Mouse (Mus musculus) lung, embryonic 14.5 days (tissue): ENCODE measurements around the gene Gm47791. TPM values are rescaled to one million over a fixed set of nuclear protein-coding genes. Genes with fewer than 3 reads are reported as not detected.

ENCODE experiments used
- ATAC-seq: fragments of 200-750 bp; cut with Nextera tagmentation; 2 replicates; pipeline ENCODE4 v1.8.0; 2017; ENCODE audit warnings: mild to moderate bottlenecking, moderate TSS enrichment, moderate library complexity; ENCODE audit not compliant: insufficient read depth
- DNase-seq: peaks from one replicate; pipeline ENCODE4 v3.0.0-alpha.2; 2015
- H3K27ac ChIP-seq: fragments of 300-500 bp; sonication (generic); 2 replicates; pipeline ENCODE4 v1.5.1; 2014; ENCODE audit warnings: low read depth, mild to moderate bottlenecking, moderate library complexity
- H3K27me3 ChIP-seq: fragments of 300-500 bp; sonication (generic); 2 replicates; pipeline ENCODE4 v1.6.1; 2014; ENCODE audit warnings: low read length, control low read depth; ENCODE audit not compliant: insufficient read depth
- H3K36me3 ChIP-seq: fragments of 300-500 bp; sonication (generic); 2 replicates; pipeline ENCODE4 v1.6.1; 2014; ENCODE audit warnings: control low read depth; ENCODE audit not compliant: insufficient read depth
- H3K4me1 ChIP-seq: fragments of 300-500 bp; sonication (generic); 2 replicates; pipeline ENCODE4 v1.6.1; 2014; ENCODE audit warnings: antibody characterized with exemption, control low read depth; ENCODE audit not compliant: insufficient read depth
- H3K4me2 ChIP-seq: fragments of 300-500 bp; sonication (generic); 2 replicates; pipeline ENCODE4 v1.6.1; 2014; ENCODE audit warnings: mild to moderate bottlenecking
- H3K4me3 ChIP-seq: fragments of 300-500 bp; sonication (generic); 2 replicates; pipeline ENCODE4 v1.5.1; 2014; ENCODE audit warnings: low read depth, low read length
- H3K9ac ChIP-seq: fragments of 300-500 bp; sonication (generic); 2 replicates; pipeline ENCODE4 v1.6.1; 2014
- H3K9me3 ChIP-seq: fragments of 300-500 bp; sonication (generic); 2 replicates; pipeline ENCODE4 v1.6.1; 2016; ENCODE audit warnings: low read depth, low read length, control low read depth
- CTCF ChIP-seq: IDR thresholded peaks from 2 replicates; pipeline ENCODE4 v1.5.1; 2016; ENCODE audit warnings: antibody characterized with exemption, low read depth
- WGBS: fragments of 180-500 bp; shearing (Covaris S2); extraction: QIAGEN DNeasy Blood & Tissue Kit; methylation state at CpG from one replicate; pipeline ENCODE4 v1.1.7; 2014; 5-methylcytosine and 5-hydroxymethylcytosine counted together
- polyA plus RNA-seq: library from polyadenylated mRNA; unstranded; fragments of >200 nt; fragmentation: Nextera tagmentation; extraction: Ambion mirVana; gene quantifications from 2 replicates; pipeline ENCODE4 v1.2.1, GENCODE M21; 2014

The Gm47791 gene
- polyA plus RNA-seq, 1 experiment from 2014 or later = not detected

DNA sequence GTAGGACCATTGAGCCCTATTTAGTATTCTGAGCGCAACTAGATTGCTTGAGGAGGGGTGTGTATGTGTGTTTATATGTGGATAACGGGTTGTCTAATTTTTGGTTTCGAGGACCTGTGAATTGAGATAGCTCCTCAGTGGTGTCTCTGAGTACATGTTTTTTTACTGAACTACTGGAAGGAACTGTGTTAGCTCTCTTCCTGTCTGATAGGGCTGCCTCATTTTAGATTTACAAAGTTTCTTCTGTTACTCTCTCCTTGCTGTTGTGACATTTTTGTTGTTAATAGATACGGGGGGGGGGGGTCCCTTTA is 45.2 kb downstream of the Gm47791 start:
- peaks cover 10% of the 10 kb centered on the region; the same call in 1 of the 2 replicates for H3K4me1 ChIP-seq
- no peak for DNase-seq
- no peak for TF ChIP-seq CTCF
- H3K36me3 ChIP-seq = peaks cover 30% of the 10 kb centered on the region
- H3K9me3 ChIP-seq = no peaks in the 10 kb centered on the region
- H3K4me3 ChIP-seq = peak overlapping the region; percentile 86
- peak overlapping the region; percentile 93 for H3K4me2 ChIP-seq
- peak overlapping the region; percentile 95 for H3K9ac ChIP-seq
- 51% methylated on average over 4 of the region's 4 CpGs for WGBS
- no peak for ATAC-seq
- peaks cover 8% of the 10 kb centered on the region; the same call in 1 of the 2 replicates for H3K27me3 ChIP-seq
- H3K27ac ChIP-seq = peak overlapping the region; percentile 27; the same call in 1 of the 2 replicates

DNA sequence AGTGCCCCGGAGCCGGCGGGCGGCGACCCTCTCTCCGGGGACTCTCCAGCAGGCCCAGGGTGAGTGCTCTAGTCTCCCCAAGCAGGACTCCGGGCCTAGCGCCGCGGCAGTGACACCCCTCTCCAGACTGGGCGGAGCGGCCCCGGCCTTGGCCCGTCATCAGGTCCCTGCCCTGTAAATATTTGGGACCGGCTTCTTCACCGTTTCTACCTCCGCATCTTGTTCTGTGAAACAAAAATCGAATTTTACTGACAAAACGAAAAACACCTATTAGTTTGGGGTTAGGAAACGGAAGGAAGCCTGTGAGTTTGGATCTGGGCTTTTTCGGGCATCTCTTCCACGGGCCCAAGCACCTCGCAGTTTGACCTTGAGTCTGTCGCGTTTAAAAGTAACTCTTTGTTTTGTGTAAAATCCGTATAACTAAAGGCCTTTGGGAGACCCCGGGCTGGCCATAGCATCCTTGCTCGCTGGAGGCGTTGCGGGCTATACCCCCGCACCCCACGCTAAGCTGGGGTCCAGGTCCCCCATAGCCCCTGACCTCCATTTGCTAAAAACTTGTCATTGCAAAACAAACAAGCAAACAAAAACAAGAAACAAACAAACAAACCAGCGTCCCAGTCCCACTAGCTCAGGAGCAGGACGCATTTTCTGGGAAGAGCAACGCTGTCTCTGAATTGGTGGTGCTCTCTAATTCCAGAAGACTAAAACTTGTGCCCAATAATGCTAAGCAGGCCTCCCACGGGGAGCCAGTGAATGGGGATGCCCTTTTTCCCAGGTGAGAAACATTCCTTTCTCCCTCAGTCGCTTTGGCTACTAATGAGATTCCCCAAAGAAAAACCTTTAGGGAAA is 45.8 kb downstream of the Gm47791 start:
- peak; percentile 99 for ATAC-seq
- WGBS = 1% methylated on average over 37 of the region's 37 CpGs
- DNase-seq = peak; percentile 79

DNA sequence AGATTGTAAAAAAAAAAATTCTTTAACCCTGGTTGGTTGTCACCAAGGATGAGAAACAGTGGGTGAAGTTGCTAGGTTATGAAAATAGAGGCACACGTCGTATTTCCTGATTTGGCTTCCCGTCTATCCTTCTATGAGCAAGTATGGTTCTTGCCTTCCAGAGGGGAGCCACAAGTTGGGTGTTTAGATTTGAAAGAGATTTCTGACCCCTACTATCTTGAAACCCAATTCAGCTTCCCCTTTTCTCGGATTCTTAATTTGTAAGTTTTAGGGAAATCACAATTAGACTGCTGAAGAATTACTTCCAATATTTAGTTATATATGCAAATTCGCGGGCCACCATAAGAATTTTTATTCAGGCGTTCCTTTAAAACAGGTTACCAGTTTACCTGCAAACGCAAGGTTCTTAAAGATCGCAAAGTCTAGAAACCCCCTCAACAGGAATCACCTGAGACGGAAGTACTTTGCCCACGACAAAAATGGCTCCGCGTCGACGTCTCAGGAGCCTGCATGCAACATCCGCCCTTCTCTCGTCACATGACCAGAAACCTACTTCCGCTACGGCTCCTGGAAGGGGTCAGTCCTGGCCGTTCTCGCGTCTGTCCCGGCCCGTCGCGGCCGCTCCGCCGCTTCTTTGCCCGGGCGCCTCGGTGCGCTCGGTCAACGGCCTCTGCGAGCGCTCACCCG is 46.6 kb downstream of the Gm47791 start, which contains the start of gene Mff:
Gene Mff (plus strand): TSS at position 552 of the 687 bp plus-strand sequence.
- peak within 1 kb of the TSS; percentile 93 for H3K4me2 ChIP-seq
- ATAC-seq (peak; percentile 99), DNase-seq (peak; percentile 97)
- no peaks in the 10 kb centered on the region for H3K9me3 ChIP-seq
- H3K36me3 ChIP-seq = peaks cover 16% of the 10 kb centered on the region
- peak within 1 kb of the TSS; percentile 68; the same call in 1 of the 2 replicates for H3K27ac ChIP-seq
- peaks cover 10% of the 10 kb centered on the region; the same call in 1 of the 2 replicates for H3K4me1 ChIP-seq
- H3K27me3 ChIP-seq = peaks cover 8% of the 10 kb centered on the region; the same call in 1 of the 2 replicates
- no peak for TF ChIP-seq CTCF
- peak within 1 kb of the TSS; percentile 86 for H3K4me3 ChIP-seq
- H3K9ac ChIP-seq = peak within 1 kb of the TSS; percentile 95
- WGBS = 10% methylated on average over 38 of the region's 38 CpGs

More for the DNA sequence above, 45.8 kb downstream of the Gm47791 start:
- Histone ChIP-seq H3K4me1 (peaks cover 10% of the 10 kb centered on the region; the same call in 1 of the 2 replicates), H3K27ac (peak overlapping the region; percentile 68; the same call in 1 of the 2 replicates), H3K27me3 (peaks cover 8% of the 10 kb centered on the region; the same call in 1 of the 2 replicates), H3K9ac (peak overlapping the region; percentile 95), H3K36me3 (peaks cover 24% of the 10 kb centered on the region), H3K4me2 (peak overlapping the region; percentile 93), H3K9me3 (no peaks in the 10 kb centered on the region), H3K4me3 (peak overlapping the region; percentile 86)
- no peak for TF ChIP-seq CTCF

Other genes with a start within 250 kb of the Gm47791 start
- gene Col4a4, start 184.4 kb downstream of the Gm47791 start, polyA plus RNA-seq = 8.0 and 8.4 TPM in 2 replicates
- 3.8 and 4.5 TPM in 2 replicates for gene Col4a3, start 184.3 kb downstream of the Gm47791 start, polyA plus RNA-seq
- 214 and 224 TPM in 2 replicates for gene Mff, start 46.4 kb downstream of the Gm47791 start, polyA plus RNA-seq
- not detected in 2 replicates for gene Tm4sf20, start 2.8 kb downstream of the Gm47791 start, polyA plus RNA-seq
- 47.8 and 48.4 TPM in 2 replicates for gene Agfg1, start 68.2 kb upstream of the Gm47791 start, polyA plus RNA-seq
- 0.32 TPM in 1 of 2 replicates, not detected in the other for gene A030005L19Rik, start 142.1 kb upstream of the Gm47791 start, polyA plus RNA-seq
- not detected in 2 replicates for gene A030014E15Rik, start 153.7 kb upstream of the Gm47791 start, polyA plus RNA-seq
- gene Gm6217, start 160.2 kb upstream of the Gm47791 start, polyA plus RNA-seq = not detected in 2 replicates
- not detected in 2 replicates for gene A030003K21Rik, start 172.1 kb upstream of the Gm47791 start, polyA plus RNA-seq
- not detected in 2 replicates for gene Gm7544, start 184.8 kb upstream of the Gm47791 start, polyA plus RNA-seq
- not detected in 2 replicates for gene Gm47955, start 189.0 kb upstream of the Gm47791 start, polyA plus RNA-seq
- gene Gm47959, start 229.3 kb upstream of the Gm47791 start, polyA plus RNA-seq = not detected in 2 replicates